Mouse (Mus musculus) retina, postnatal 1 day (tissue): ENCODE measurements around the gene Gm13871.
"Not testable (repeated sequence)": the region's sequence is repeated elsewhere in the genome, so short reads cannot be mapped to it uniquely, and the experiment has no call there.

Source experiments
- DNase-seq: peaks from one replicate; pipeline ENCODE4 v3.0.0-alpha.2; 2012

Gene Gm13871

GRCm38 (mm10) chr4:73905853-73906252 lies at the start of gene Gm13871:
Gene Gm13871 (minus strand): TSS chr4:73905953.
- DNase-seq, result not testable (repeated sequence)

DNA sequence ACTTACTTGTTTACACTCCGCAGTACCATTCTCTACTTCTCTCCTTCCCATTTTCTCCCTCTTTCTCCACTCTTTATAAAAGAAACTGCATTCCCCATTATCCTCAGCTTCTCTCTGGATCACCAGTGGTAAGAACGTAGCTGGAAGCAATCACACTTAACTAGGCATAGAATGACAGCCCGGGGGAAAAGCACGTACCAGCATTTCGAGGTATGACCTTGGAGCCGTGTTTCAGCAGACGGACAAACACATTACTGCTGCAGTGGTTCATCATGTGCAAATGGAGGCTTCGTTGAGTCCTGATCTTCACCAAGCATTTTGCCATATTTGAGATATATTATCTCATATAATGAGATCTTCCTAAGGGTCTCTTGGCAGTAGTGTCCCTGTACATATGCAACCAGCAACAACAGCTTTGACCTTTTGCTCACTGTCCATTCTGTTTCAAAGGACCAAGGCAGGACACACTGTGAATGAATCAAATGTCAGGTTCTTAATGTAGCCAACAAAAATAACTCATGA lies 44.7 kb upstream of the Gm13871 start, which contains the start of gene 2310002L09Rik:
2310002L09Rik (minus strand) TSS at position 472 of the 522 bp plus-strand sequence.
- DNase-seq, result no peak

GRCm38 (mm10) chr4:73920660-73921059 lies 14.9 kb upstream of the Gm13871 start, which contains the start of gene Gm11756:
Gene Gm11756 (minus strand): TSS chr4:73920760.
- not testable (repeated sequence) for DNase-seq

DNA sequence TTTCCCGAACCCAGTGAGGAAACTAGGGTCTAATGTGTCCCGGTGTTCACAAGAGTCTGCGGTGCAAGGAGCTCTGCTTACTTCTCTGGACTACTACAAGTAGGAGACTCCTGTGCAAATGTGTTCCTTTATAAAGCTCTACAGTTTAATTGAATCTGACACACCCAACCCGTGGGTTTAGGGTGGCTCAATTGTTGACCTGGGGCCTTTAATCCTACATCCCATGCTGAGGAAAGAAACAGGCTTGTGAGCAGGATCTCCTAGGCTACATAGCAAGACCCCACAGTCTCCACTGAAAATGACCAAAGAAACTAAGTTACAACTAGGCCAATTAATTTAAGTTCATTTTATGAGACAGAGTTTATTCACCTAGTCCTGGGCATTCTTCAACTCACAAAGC lies 14.7 kb downstream of the Gm13871 start, which contains the start of gene Gm11757:
Gm11757 (minus strand) TSS at position 101 of the 400 bp plus-strand sequence.
- not testable (repeated sequence) for DNase-seq

DNA sequence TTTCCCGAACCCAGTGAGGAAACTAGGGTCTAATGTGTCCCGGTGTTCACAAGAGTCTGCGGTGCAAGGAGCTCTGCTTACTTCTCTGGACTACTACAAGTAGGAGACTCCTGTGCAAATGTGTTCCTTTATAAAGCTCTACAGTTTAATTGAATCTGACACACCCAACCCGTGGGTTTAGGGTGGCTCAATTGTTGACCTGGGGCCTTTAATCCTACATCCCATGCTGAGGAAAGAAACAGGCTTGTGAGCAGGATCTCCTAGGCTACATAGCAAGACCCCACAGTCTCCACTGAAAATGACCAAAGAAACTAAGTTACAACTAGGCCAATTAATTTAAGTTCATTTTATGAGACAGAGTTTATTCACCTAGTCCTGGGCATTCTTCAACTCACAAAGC lies 29.6 kb downstream of the Gm13871 start, which contains the start of gene Gm11758:
Gm11758 (minus strand) TSS at position 101 of the 400 bp plus-strand sequence.
- DNase-seq, result not testable (repeated sequence)
